Mouse (Mus musculus) CH12.LX (cell line): Measurements from ENCODE around the gene Sipa1l2. TPM values are rescaled to one million over a fixed set of nuclear protein-coding genes. Genes with fewer than 3 reads are reported as not detected.
"Not testable (repeated sequence)": the region's sequence is repeated elsewhere in the genome, so short reads cannot be mapped to it uniquely, and the experiment has no call there.

Experiments used
- DNase-seq: peaks from one replicate; pipeline ENCODE4 v3.0.0-alpha.2; 2013; ENCODE audit errors: extremely low read depth
- H3K27ac ChIP-seq: 2 replicates; pipeline ENCODE4 v1.5.1; 2012; ENCODE audit warnings: low read depth, mild to moderate bottlenecking, control low read depth, moderate library complexity; ENCODE audit not compliant: insufficient read depth
- H3K27me3 ChIP-seq: replicated peaks from 2 replicates; pipeline ENCODE3; 2012; ENCODE audit warnings: inconsistent platforms
- H3K36me3 ChIP-seq, 2 experiments: replicated peaks in 1 of 2; 2 replicates each; pipeline versions ENCODE3 to v1.6.1; 2012; ENCODE audit warnings: inconsistent platforms in 1 of 2, low read length in 1 of 2, mild to moderate bottlenecking in 1 of 2, mixed read lengths in 1 of 2, moderate library complexity in 1 of 2; ENCODE audit not compliant: control insufficient read depth in 1 of 2, insufficient read depth in 1 of 2
- H3K4me1 ChIP-seq, 2 experiments: 2 replicates each; pipeline ENCODE4 v1.6.1; 2012; ENCODE audit warnings: inconsistent platforms in 1 of 2, moderate library complexity in 1 of 2; ENCODE audit not compliant: insufficient read depth in 2 of 2, control insufficient read depth in 1 of 2
- H3K4me2 ChIP-seq: 2 replicates; pipeline ENCODE4 v1.6.1; 2012; ENCODE audit warnings: low read depth, mild to moderate bottlenecking, control low read depth; ENCODE audit not compliant: poor library complexity, insufficient read depth, severe bottlenecking
- H3K4me3 ChIP-seq, 3 experiments: fragments of 150-350 bp in 1 of 3; sonication (generic) in 1 of 3; replicated peaks in 1 of 3; 2 replicates each; pipeline versions ENCODE3 to v1.5.1; 2011 to 2012; ENCODE audit warnings: low read depth in 2 of 3, low read length in 2 of 3, mild to moderate bottlenecking in 2 of 3, moderate library complexity in 2 of 3, control low read depth in 1 of 3, improper control_type of control experiment in 1 of 3, inconsistent platforms in 1 of 3, mixed read lengths in 1 of 3; ENCODE audit not compliant: poor library complexity in 1 of 3
- H3K79me2 ChIP-seq: replicated peaks from 2 replicates; pipeline ENCODE4 v1.6.1; 2012; ENCODE audit warnings: mild to moderate bottlenecking, moderate library complexity; ENCODE audit not compliant: control insufficient read depth, poor library complexity, insufficient read depth, severe bottlenecking; ENCODE audit errors: extremely low read depth
- H3K9ac ChIP-seq: 2 replicates; pipeline ENCODE4 v1.6.1; 2012; ENCODE audit warnings: low read depth, mild to moderate bottlenecking, control low read depth, moderate library complexity; ENCODE audit not compliant: insufficient read depth
- H3K9me3 ChIP-seq: replicated peaks from 2 replicates; pipeline ENCODE3; 2012; ENCODE audit warnings: low read length, inconsistent platforms, mixed read lengths
- BHLHE40 ChIP-seq: IDR thresholded peaks from 2 replicates; pipeline ENCODE4 v1.6.1; 2011; ENCODE audit warnings: mild to moderate bottlenecking, low read depth, low read length, improper control_type of control experiment
- CHD1 ChIP-seq: IDR thresholded peaks from 2 replicates; pipeline ENCODE4 v1.6.1; 2012; ENCODE audit warnings: low read depth, low read length, improper control_type of control experiment, inconsistent platforms
- CTCF ChIP-seq, 2 experiments: IDR thresholded peaks in 1 of 2; conservative IDR thresholded peaks in 1 of 2; 2 replicates each; pipeline ENCODE4 v1.5.1; 2011 to 2012; ENCODE audit warnings: low read depth in 2 of 2, low read length in 2 of 2, improper control_type of control experiment in 1 of 2, inconsistent platforms in 1 of 2, mild to moderate bottlenecking in 1 of 2, moderate library complexity in 1 of 2
- EP300 ChIP-seq: IDR thresholded peaks from 2 replicates; pipeline ENCODE4 v1.6.1; 2011; ENCODE audit warnings: low read length, improper control_type of control experiment
- HCFC1 ChIP-seq: IDR thresholded peaks from 2 replicates; pipeline ENCODE4 v1.6.1; 2012; ENCODE audit warnings: low read depth, mild to moderate bottlenecking, inconsistent platforms, low read length, improper control_type of control experiment
- KAT2A ChIP-seq: IDR thresholded peaks from 2 replicates; pipeline ENCODE4 v1.6.1; 2012; ENCODE audit warnings: low read length, improper control_type of control experiment, inconsistent platforms; ENCODE audit not compliant: insufficient replicate concordance
- MAZ ChIP-seq: IDR thresholded peaks from 2 replicates; pipeline ENCODE4 v1.6.1; 2012; ENCODE audit warnings: low read depth, mild to moderate bottlenecking, inconsistent platforms, low read length, improper control_type of control experiment, moderate library complexity
- MXI1 ChIP-seq: IDR thresholded peaks from 2 replicates; pipeline ENCODE4 v1.6.1; 2011; ENCODE audit warnings: mild to moderate bottlenecking, low read depth, low read length, improper control_type of control experiment
- MYC ChIP-seq: IDR thresholded peaks from 2 replicates; pipeline ENCODE4 v1.6.1; 2011; ENCODE audit warnings: low read depth, mild to moderate bottlenecking, improper control_type of control experiment, low read length
- NELFE ChIP-seq: IDR thresholded peaks from 2 replicates; pipeline ENCODE4 v1.6.1; 2011; ENCODE audit warnings: low read depth, low read length, improper control_type of control experiment
- PAX5 ChIP-seq: IDR thresholded peaks from 2 replicates; pipeline ENCODE4 v1.6.1; 2012; ENCODE audit warnings: low read length, inconsistent platforms, mixed read lengths
- POLR2A ChIP-seq: IDR thresholded peaks from 2 replicates; pipeline ENCODE4 v1.6.1; 2011; ENCODE audit warnings: low read depth, mild to moderate bottlenecking, improper control_type of control experiment, low read length
- POLR2AphosphoS2 ChIP-seq: IDR thresholded peaks from 2 replicates; pipeline ENCODE4 v1.6.1; 2011; ENCODE audit warnings: low read depth, low read length, improper control_type of control experiment
- RCOR1 ChIP-seq: conservative IDR thresholded peaks from 2 replicates; pipeline ENCODE4 v1.6.1; 2012; ENCODE audit warnings: low read depth, mild to moderate bottlenecking, inconsistent platforms, low read length, improper control_type of control experiment
- SIN3A ChIP-seq: IDR thresholded peaks from 2 replicates; pipeline ENCODE4 v1.6.1; 2012; ENCODE audit warnings: low read length, improper control_type of control experiment, inconsistent platforms
- TCF12 ChIP-seq: IDR thresholded peaks from 2 replicates; pipeline ENCODE4 v1.6.1; 2014; ENCODE audit warnings: low read depth, mild to moderate bottlenecking, inconsistent platforms, low read length, improper control_type of control experiment
- UBTF ChIP-seq: IDR thresholded peaks from 2 replicates; pipeline ENCODE4 v1.6.1; 2012; ENCODE audit warnings: low read depth, mild to moderate bottlenecking, inconsistent platforms, low read length, improper control_type of control experiment, moderate library complexity
- USF2 ChIP-seq: conservative IDR thresholded peaks from 2 replicates; pipeline ENCODE4 v1.6.1; 2011; ENCODE audit warnings: low read depth, low read length, improper control_type of control experiment
- ZC3H11A ChIP-seq: IDR thresholded peaks from 2 replicates; pipeline ENCODE4 v1.6.1; 2012; ENCODE audit warnings: low read depth, mild to moderate bottlenecking, inconsistent platforms, low read length, improper control_type of control experiment
- ZKSCAN1 ChIP-seq: IDR thresholded peaks from 2 replicates; pipeline ENCODE4 v1.6.1; 2012; ENCODE audit warnings: low read depth, inconsistent platforms, low read length, improper control_type of control experiment, borderline replicate concordance
- dilution Hi-C: fragments of 300-500 bp; cut with MboI; formaldehyde crosslinking; loops from 2 replicates; pipeline ENCODE4 v1.14.3; 2020; ENCODE audit warnings: low sequenced_read_pairs; ENCODE audit not compliant: extremely low pct_unique_long_range_greater_than_20kb, extremely low pct_ligation_motif_present
- in situ Hi-C: fragments of 300-500 bp; cut with MboI; formaldehyde crosslinking; loops from 3 replicates; pipeline ENCODE4 v1.14.3; 2019; ENCODE audit warnings: low sequenced_read_pairs, low pct_ligation_motif_present, low pct_unique_long_range_greater_than_20kb, mixed read lengths
- polyA plus RNA-seq: library from polyadenylated mRNA; unstranded; fragments of >175 nt; gene quantifications from 2 replicates; pipeline ENCODE4 v1.2.1, GENCODE M21; 2012; ENCODE audit warnings: low read depth; ENCODE audit not compliant: insufficient read length
- total RNA-seq, 2 experiments: library from RNA; depleted of rRNA; stranded (reverse); fragments of 300-350 nt in 1 of 2; fragments of >200 nt in 1 of 2; gene quantifications; 2 replicates each; pipeline ENCODE4 v1.2.3; 2012 to 2014

Sipa1l2 gene
- total and polyA plus RNA-seq, 3 experiments: 2.0 to 5.6 (median 2.7) TPM

DNA sequence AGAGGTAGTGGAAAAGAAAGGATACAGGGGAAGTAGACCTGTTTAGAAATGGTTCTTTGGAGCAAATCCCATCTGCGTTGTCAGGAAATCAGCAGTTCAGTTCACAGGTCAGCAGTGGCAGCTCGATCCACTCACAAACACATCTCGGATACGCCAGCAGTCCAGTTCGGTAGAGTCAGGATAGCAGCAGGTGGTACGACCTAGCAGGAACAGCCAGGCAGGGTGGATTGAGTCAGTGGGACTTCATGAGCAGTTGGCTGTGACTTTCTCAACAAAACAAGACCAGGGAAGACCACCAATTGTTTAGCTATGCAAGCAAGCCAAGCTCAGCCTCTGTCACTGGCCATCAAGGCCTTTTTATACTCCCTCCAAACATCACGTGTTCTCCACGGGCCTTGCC, 173.9 kb downstream of the Sipa1l2 start:
- DNase-seq, H3K4me3 ChIP-seq, in situ Hi-C loops, H3K9me3 ChIP-seq, H3K79me2 ChIP-seq, H3K36me3 ChIP-seq, H3K9ac ChIP-seq, H3K27me3 ChIP-seq, H3K27ac ChIP-seq, dilution Hi-C loops, H3K4me2 ChIP-seq: not testable (repeated sequence)
- peaks cover 0 to 12% of the 10 kb centered on the region in 2 experiments; a peak in 3 of 4 replicates for H3K4me1 ChIP-seq

DNA sequence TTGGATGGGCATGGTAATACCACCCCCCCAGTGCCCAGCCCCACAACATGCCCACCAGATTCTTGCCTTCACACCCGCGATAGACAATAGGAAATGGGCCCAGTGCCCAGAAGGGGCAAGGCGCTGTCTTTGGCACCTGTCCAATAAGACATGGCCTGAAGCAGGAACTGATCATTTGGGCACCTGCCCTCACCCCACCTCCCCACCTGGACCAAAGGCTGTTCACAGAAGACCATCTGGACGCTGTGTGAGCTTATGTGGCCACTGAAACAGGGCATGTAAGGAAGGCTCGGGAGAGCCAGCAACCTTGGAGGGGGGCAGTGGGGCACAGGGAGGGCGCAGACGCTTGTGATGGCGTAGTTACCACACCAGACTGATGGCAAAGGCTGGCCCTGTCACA, 174.6 kb downstream of the Sipa1l2 start:
- dilution Hi-C loops (no loop called here), in situ Hi-C loops (no loop called here)
- Histone ChIP-seq H3K4me1 (peaks cover 0 to 12% of the 10 kb centered on the region in 2 experiments; a peak in 3 of 4 replicates), H3K4me3 (no peak overlapping the region), H3K9me3 (no peaks in the 10 kb centered on the region), H3K27ac (no peak overlapping the region), H3K9ac (no peak overlapping the region), H3K27me3 (no peaks in the 10 kb centered on the region), H3K79me2 (no peaks in the 10 kb centered on the region), H3K36me3 (no peaks in the 10 kb centered on the region), H3K4me2 (no peak overlapping the region)
- TF ChIP-seq RCOR1 (no peak), BHLHE40 (no peak), NELFE (no peak), PAX5 (no peak), EP300 (no peak), MYC (no peak), POLR2A (no peak), ZKSCAN1 (no peak), MXI1 (no peak), MAZ (no peak), HCFC1 (no peak), USF2 (no peak), SIN3A (no peak), TCF12 (no peak), CTCF (conservative IDR thresholded peaks at IDR 0.05 in 1 of 2, IDR thresholded peaks at IDR 0.05 in 1 of 2; ENCODE audit: low read depth in 2 of 2, low read length in 2 of 2) (no peak), POLR2AphosphoS2 (no peak), CHD1 (no peak), ZC3H11A (no peak), UBTF (no peak), KAT2A (no peak)
- no peak for DNase-seq
